Mouse (Mus musculus) midbrain, embryonic 14.5 days (tissue): Measurements from ENCODE around the gene Rab3ip. TPM values are rescaled to one million over a fixed set of nuclear protein-coding genes. Genes with fewer than 3 reads are reported as not detected.
A peak's percentile ranks its signal among the peaks of the same experiment; 100 is the strongest.

Source experiments
- ATAC-seq: fragments of 200-750 bp; cut with Nextera tagmentation; 2 replicates; pipeline ENCODE4 v1.8.0; 2017; ENCODE audit warnings: moderate number of reproducible peaks, moderate library complexity; ENCODE audit not compliant: low FRiP score, low TSS enrichment
- DNase-seq: peaks from one replicate; pipeline ENCODE4 v3.0.0-alpha.2; 2015
- H3K27ac ChIP-seq: fragments of 300-500 bp; sonication (generic); replicated peaks from 2 replicates; pipeline ENCODE4 v1.5.1; 2014; ENCODE audit warnings: mild to moderate bottlenecking, low read depth, low read length, moderate library complexity
- H3K27me3 ChIP-seq: fragments of 300-500 bp; sonication (generic); 2 replicates; pipeline ENCODE4 v1.6.1; 2014; ENCODE audit warnings: low read length, control low read depth, mixed read lengths; ENCODE audit not compliant: control insufficient read depth, insufficient read depth
- H3K36me3 ChIP-seq: fragments of 300-500 bp; sonication (generic); 2 replicates; pipeline ENCODE4 v1.6.1; 2014; ENCODE audit warnings: low read length, control low read depth; ENCODE audit not compliant: control insufficient read depth, insufficient read depth
- H3K4me1 ChIP-seq: fragments of 300-500 bp; sonication (generic); 2 replicates; pipeline ENCODE4 v1.6.1; 2014; ENCODE audit warnings: mild to moderate bottlenecking, antibody characterized with exemption, low read length, control low read depth; ENCODE audit not compliant: control insufficient read depth, insufficient read depth
- H3K4me2 ChIP-seq: fragments of 300-500 bp; sonication (generic); 2 replicates; pipeline ENCODE4 v1.6.1; 2014; ENCODE audit warnings: mild to moderate bottlenecking, low read length, moderate library complexity
- H3K4me3 ChIP-seq: fragments of 300-500 bp; sonication (generic); replicated peaks from 2 replicates; pipeline ENCODE4 v1.5.1; 2014; ENCODE audit warnings: low read depth, low read length
- H3K9ac ChIP-seq: fragments of 300-500 bp; sonication (generic); replicated peaks from 2 replicates; pipeline ENCODE4 v1.6.1; 2014; ENCODE audit warnings: mild to moderate bottlenecking, low read length, moderate library complexity
- H3K9me3 ChIP-seq: fragments of 300-500 bp; sonication (generic); 2 replicates; pipeline ENCODE4 v1.6.1; 2016; ENCODE audit warnings: low read length, control low read depth, mixed read lengths; ENCODE audit not compliant: control insufficient read depth
- WGBS: fragments of 180-500 bp; shearing (Covaris S2); extraction: QIAGEN DNeasy Blood & Tissue Kit; methylation state at CpG from one replicate; pipeline ENCODE4 v1.1.7; 2014; 5-methylcytosine and 5-hydroxymethylcytosine counted together
- polyA plus RNA-seq: library from polyadenylated mRNA; unstranded; fragments of >200 nt; fragmentation: Nextera tagmentation; extraction: Ambion mirVana; gene quantifications from 2 replicates; pipeline ENCODE4 v1.2.1, GENCODE M21; 2014

The Rab3ip gene
- polyA plus RNA-seq, 1 experiment from 2014 or later = 41.6 TPM

DNA sequence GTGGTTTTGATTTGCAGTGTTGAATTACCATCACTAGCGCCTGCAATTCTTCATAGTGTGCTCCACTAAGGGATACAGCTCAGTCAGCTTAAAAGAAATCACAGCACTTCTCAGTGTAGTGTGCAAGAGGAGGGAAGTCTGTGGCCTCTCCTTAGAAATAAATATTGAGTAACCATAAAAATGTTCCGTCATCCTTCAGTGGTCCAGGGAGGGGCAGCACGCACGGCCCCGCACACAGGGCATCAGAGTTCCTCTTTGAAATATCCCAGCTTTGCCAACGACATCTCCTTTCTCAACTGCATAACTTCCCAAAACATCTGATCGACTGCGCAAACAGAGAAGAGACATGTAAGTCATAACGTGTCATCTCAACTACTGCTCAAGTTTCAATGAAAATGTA lies 43.8 kb downstream of the Rab3ip start:
- no peak for ATAC-seq
- Histone ChIP-seq H3K9ac (no peak overlapping the region), H3K36me3 (peaks cover 66% of the 10 kb centered on the region), H3K27ac (no peak overlapping the region), H3K4me2 (no peak overlapping the region), H3K4me1 (no peaks in the 10 kb centered on the region), H3K4me3 (no peak overlapping the region), H3K9me3 (no peaks in the 10 kb centered on the region), H3K27me3 (no peaks in the 10 kb centered on the region)
- DNase-seq = no peak
- WGBS = 97% methylated on average over 9 of the region's 9 CpGs

DNA sequence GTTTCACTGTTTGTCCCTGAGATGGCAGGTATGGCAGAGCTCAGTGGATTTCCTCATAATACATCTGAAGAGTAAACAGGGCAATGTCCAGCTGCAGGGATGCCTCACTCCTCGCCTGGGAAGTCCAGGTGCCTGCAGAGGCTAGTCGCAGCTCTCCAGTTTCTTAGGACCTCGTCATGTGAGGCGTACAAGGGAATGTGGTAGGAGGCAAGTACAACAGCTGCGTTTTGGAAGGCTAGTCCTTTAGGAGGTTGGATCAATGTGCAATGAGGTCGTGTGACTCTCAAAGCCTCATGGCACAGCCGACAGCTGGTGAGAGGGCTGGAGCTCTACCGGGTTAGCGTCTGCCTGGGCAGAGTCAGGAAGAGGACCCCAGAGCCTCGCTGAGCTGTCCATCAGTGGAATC lies 46.1 kb downstream of the Rab3ip start:
- H3K27me3 ChIP-seq = no peaks in the 10 kb centered on the region
- no peaks in the 10 kb centered on the region for H3K4me1 ChIP-seq
- H3K36me3 ChIP-seq = peaks cover 44% of the 10 kb centered on the region
- H3K9me3 ChIP-seq = no peaks in the 10 kb centered on the region
- no peak overlapping the region for H3K4me2 ChIP-seq
- DNase-seq (no peak), ATAC-seq (no peak)
- 92% methylated on average over 10 of the region's 10 CpGs for WGBS
- H3K4me3 ChIP-seq = no peak overlapping the region
- H3K27ac ChIP-seq = no peak overlapping the region
- no peak overlapping the region for H3K9ac ChIP-seq

DNA sequence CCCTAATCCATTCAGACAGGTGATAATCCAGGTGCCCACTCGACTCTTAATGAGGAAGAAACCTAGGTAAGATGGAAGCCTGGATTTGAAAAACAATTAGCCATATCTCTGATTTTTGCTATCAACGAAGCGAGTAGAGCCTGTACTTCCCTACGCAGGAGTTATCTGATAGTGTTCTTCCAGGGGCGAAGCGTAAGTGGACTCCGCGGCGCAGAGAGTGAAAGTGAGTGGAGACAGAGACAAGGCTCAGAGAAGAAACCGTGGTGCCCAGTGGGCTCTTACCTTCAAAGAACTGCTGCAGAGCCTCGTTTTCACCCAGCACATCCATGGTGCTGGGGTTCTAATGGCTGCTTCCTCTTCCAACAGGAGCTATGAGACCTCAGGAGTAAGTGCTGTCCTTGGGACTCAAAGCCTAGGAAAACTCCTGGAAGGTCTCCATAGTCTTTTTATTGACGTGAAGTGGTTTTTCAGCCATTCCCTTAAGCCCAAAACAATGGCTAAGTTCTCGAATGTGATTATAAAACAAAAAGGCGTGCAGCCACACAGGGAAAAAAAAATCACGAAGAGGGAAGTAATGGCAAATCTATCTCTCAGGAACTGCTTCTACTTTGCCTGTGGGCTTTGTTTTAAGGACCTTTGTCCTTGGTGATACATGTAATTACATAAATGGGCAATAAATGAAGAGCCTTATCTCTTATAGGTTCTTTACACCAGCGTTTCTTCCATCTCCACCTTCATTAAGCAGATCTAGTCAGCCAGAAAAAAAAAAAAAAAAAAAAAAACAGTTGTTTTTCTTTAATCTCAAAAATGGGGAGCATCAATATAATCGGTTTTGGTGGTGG lies 54.0 kb downstream of the Rab3ip start, which contains the start of gene Myrfl:
Myrfl (minus strand) TSS at position 584 of the 842 bp plus-strand sequence.
- H3K36me3 ChIP-seq = no peaks in the 10 kb centered on the region
- H3K4me3 ChIP-seq = no peak within 1 kb of the TSS
- 78% methylated on average over 17 of the region's 17 CpGs for WGBS
- DNase-seq (no peak), ATAC-seq (no peak)
- no peaks in the 10 kb centered on the region for H3K4me1 ChIP-seq
- H3K4me2 ChIP-seq = no peak within 1 kb of the TSS
- H3K27me3 ChIP-seq = no peaks in the 10 kb centered on the region
- no peaks in the 10 kb centered on the region for H3K9me3 ChIP-seq
- no peak within 1 kb of the TSS for H3K9ac ChIP-seq
- no peak within 1 kb of the TSS for H3K27ac ChIP-seq

DNA sequence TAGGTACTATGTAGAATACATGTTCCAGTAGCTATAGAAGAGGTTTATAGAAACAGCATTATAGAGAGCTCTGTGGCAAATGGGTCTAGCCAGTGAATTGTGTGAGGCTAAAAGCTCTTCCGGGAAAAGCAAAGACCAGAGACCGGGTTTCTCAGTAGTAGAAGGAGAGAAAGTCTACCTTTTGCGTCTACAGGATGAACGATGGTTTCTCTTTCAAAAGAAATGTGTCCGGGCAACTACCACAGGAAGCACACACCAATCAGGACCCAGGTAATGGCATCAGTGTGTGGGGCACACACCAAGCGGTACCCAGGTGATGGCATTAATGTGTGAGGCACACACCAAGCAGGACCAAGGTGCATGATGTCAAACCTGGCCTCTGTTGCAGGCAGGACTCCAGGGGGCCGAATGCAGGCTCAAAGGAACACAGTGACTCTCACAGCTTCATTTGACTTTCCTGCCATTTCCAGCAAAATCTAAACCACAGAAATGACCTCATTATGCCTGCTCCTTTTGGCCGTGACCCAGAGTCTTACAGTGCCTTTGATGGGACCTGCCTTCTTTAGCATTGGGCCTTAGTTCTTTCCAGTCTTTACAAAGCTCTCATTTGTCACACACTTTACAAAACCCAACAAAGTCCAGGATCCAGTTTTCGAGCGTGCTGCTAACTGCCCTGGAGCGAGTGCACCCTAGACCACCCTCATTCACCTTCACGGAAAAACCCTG lies 55.3 kb downstream of the Rab3ip start:
- H3K4me1 ChIP-seq = no peaks in the 10 kb centered on the region
- no peak overlapping the region for H3K27ac ChIP-seq
- ATAC-seq (no peak), DNase-seq (no peak)
- H3K4me3 ChIP-seq = no peak overlapping the region
- H3K36me3 ChIP-seq = no peaks in the 10 kb centered on the region
- 87% methylated on average over 12 of the region's 12 CpGs for WGBS
- no peaks in the 10 kb centered on the region for H3K9me3 ChIP-seq
- no peak overlapping the region for H3K4me2 ChIP-seq
- no peaks in the 10 kb centered on the region for H3K27me3 ChIP-seq
- H3K9ac ChIP-seq = no peak overlapping the region

DNA sequence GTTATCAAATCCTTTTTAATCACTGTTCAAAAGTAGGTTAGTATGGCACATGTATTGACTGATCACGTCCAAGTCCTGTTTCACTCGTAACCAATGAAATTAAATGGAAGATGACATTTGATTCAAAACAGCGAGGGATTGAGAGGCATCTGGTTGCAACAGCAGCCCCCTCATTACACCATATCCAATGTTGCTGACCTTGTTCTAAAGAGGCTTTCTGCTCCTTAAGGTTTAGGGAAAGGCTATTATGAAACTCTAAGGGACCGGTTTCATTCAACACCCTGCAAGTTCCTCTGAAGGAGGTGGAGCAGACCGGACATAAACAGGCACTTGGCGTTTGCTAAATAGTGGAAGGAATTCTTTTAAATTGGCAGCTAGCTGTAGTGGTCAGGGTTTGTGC lies 56.0 kb downstream of the Rab3ip start:
- no peaks in the 10 kb centered on the region for H3K27me3 ChIP-seq
- H3K9ac ChIP-seq = no peak overlapping the region
- ATAC-seq = no peak
- H3K36me3 ChIP-seq = no peaks in the 10 kb centered on the region
- H3K4me1 ChIP-seq = no peaks in the 10 kb centered on the region
- H3K4me3 ChIP-seq = no peak overlapping the region
- H3K27ac ChIP-seq = no peak overlapping the region
- H3K9me3 ChIP-seq = no peaks in the 10 kb centered on the region
- 82% methylated on average over 6 of the region's 6 CpGs for WGBS
- DNase-seq = no peak
- H3K4me2 ChIP-seq = no peak overlapping the region

DNA sequence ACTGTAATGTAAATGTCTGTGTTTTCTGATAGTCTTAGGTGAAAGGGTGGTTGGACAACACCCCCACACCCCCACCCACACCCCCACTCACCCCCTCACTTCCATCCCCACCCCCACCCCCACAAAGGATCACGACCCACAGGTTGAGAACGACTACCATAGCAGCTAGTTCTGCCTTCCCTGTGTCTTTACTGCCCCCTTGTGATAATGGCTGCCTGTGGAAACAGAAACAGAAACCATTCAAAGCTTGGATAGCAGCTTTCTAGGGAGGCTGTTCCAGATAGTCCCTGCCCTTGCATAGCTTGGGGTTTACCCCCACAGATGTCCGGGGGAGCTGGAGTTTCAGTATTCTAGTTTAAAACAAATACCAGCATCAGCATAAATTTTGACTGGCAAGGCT lies 56.8 kb downstream of the Rab3ip start:
- 26% methylated on average over 3 of the region's 3 CpGs for WGBS
- H3K27ac ChIP-seq = no peak overlapping the region
- DNase-seq = peak; percentile 67

DNA sequence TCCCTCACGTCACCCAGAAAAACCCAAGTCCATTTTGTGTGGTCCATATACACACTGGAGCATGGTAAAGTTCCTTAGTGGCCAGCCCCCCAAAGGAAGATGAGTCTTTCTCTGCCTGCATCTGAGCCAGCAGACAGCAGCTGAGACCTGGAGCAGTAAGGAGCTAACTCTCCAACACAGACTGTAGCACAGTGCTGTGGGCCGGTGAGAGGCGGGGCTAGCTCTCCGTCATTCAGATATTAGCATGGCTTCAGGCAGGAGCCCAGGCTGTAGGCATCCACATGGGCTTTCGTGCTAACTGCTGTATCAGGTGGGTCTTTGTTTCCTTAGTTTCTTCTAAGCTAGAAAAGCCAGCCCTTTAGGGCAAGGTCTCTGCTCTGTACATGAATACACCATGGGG lies 60.0 kb downstream of the Rab3ip start:
- no peak overlapping the region for H3K9ac ChIP-seq
- WGBS = 45% methylated on average over 5 of the region's 5 CpGs
- no peaks in the 10 kb centered on the region for H3K4me1 ChIP-seq
- no peaks in the 10 kb centered on the region for H3K27me3 ChIP-seq
- DNase-seq (peak; percentile 51), ATAC-seq (peak; percentile 53)
- no peak overlapping the region for H3K4me3 ChIP-seq
- no peaks in the 10 kb centered on the region for H3K9me3 ChIP-seq
- H3K27ac ChIP-seq = no peak overlapping the region
- H3K4me2 ChIP-seq = no peak overlapping the region
- no peaks in the 10 kb centered on the region for H3K36me3 ChIP-seq

More for the DNA sequence above, 56.8 kb downstream of the Rab3ip start:
- Histone ChIP-seq H3K9ac (no peak overlapping the region), H3K27me3 (no peaks in the 10 kb centered on the region), H3K4me2 (no peak overlapping the region), H3K9me3 (no peaks in the 10 kb centered on the region), H3K4me3 (no peak overlapping the region), H3K36me3 (no peaks in the 10 kb centered on the region), H3K4me1 (no peaks in the 10 kb centered on the region)
- ATAC-seq = no peak

DNA sequence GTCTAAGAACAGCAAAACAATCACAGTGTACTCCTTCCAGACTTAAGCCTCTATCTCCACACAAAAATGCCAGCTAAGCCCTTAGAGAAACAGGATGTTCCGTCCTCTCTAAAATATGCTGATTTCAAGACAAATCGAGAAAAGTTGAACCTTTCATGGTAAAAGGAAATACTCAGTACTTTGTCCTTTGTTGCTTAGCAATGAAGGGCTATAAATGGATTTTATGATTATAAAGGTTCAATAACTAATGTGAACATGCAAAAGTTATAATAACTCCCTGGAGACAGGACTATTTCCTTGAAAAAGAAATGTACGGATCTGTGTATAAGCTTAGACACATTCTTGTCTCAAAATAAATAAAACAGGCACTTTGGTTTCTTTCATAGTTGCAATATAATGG lies 66.0 kb downstream of the Rab3ip start:
- Histone ChIP-seq H3K9me3 (no peaks in the 10 kb centered on the region), H3K27ac (no peak overlapping the region), H3K4me1 (no peaks in the 10 kb centered on the region), H3K4me2 (no peak overlapping the region), H3K4me3 (no peak overlapping the region), H3K9ac (no peak overlapping the region), H3K36me3 (no peaks in the 10 kb centered on the region), H3K27me3 (no peaks in the 10 kb centered on the region)
- DNase-seq (no peak), ATAC-seq (no peak)
- WGBS = 86% methylated on average over 3 of the region's 3 CpGs

DNA sequence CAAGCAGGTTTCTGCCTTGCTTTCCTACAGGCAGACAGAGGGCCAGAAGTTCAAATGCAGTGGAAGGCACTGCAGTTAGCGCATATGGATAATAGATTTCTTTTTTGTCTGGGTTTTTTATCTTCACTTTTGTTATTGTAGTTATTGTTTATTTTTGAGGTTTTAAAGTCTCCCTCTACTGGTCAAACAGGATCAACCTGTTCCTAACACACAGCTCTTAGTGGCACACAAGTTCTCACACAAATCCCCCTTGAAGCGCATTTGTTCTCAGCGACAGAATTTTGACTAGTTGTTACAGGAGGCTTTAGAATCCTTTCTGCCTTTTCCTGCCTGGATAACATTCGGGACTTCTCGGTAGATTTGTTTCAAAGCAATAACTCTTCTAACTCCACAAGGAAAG lies 67.0 kb downstream of the Rab3ip start:
- Histone ChIP-seq H3K36me3 (no peaks in the 10 kb centered on the region), H3K4me2 (no peak overlapping the region), H3K9me3 (no peaks in the 10 kb centered on the region), H3K4me1 (no peaks in the 10 kb centered on the region), H3K27ac (no peak overlapping the region), H3K27me3 (no peaks in the 10 kb centered on the region), H3K9ac (no peak overlapping the region), H3K4me3 (no peak overlapping the region)
- ATAC-seq = no peak
- no peak for DNase-seq
- WGBS = 72% methylated on average over 5 of the region's 5 CpGs
